Mouse (Mus musculus): Measurements from ENCODE around the gene Psmc2. TPM values are rescaled to one million over a fixed set of nuclear protein-coding genes. Genes with fewer than 3 reads are reported as not detected.

Psmc2 gene
- 253 and 272 TPM in 2 replicates for polyA plus RNA-seq (2014; fragmentation: Nextera tagmentation; extraction: Ambion mirVana)

- H3K27me3 ChIP-seq (ENCODE audit: control insufficient read depth, insufficient read depth, low read length) = no peaks in the 10 kb centered on the region
- ATAC-seq (ENCODE audit: low FRiP score) (peak; percentile 96), DNase-seq (ENCODE audit: low spot score, missing footprints) (peak; percentile 98)
- 0% methylated on average over 37 of the region's 37 CpGs for WGBS
- H3K27ac ChIP-seq (ENCODE audit: low read depth, low read length) = peak within 1 kb of the TSS; percentile 54
- no peaks in the 10 kb centered on the region for H3K9me3 ChIP-seq (ENCODE audit: control insufficient read depth, low read length)
- H3K4me1 ChIP-seq (ENCODE audit: control insufficient read depth, insufficient read depth, low read length) = peaks cover 11% of the 10 kb centered on the region; the same call in 1 of the 2 replicates
- peaks cover 14% of the 10 kb centered on the region for H3K36me3 ChIP-seq (ENCODE audit: control insufficient read depth, insufficient read depth, low read length)
- H3K4me3 ChIP-seq (ENCODE audit: low read depth, low read length) = peak within 1 kb of the TSS; percentile 93
- H3K4me2 ChIP-seq = peak within 1 kb of the TSS; percentile 91
- peak within 1 kb of the TSS; percentile 67 for H3K9ac ChIP-seq (ENCODE audit: low read length)
Observed at GRCm38 (mm10) chr5:21785053-21785452, at the start of gene Psmc2, which contains the start of gene Dnajc2. TSS of gene Psmc2 (plus strand) at chr5:21785283. TSS of gene Dnajc2 (minus strand) at chr5:21785251.

GRCm38 (mm10) chr5:21735584-21735983 is 49.5 kb upstream of the Psmc2 start:
- WGBS = 26% methylated on average over 10 of the region's 10 CpGs

GRCm38 (mm10) chr5:21736046-21736445 is 49.0 kb upstream of the Psmc2 start:
- no peak for ATAC-seq (ENCODE audit: low FRiP score)
- H3K27me3 ChIP-seq (ENCODE audit: control insufficient read depth, insufficient read depth, low read length) = no peaks in the 10 kb centered on the region
- H3K4me1 ChIP-seq (ENCODE audit: control insufficient read depth, insufficient read depth, low read length) = peaks cover 29% of the 10 kb centered on the region
- peaks cover 7% of the 10 kb centered on the region for H3K36me3 ChIP-seq (ENCODE audit: control insufficient read depth, insufficient read depth, low read length)
- no peak overlapping the region for H3K27ac ChIP-seq (ENCODE audit: low read depth, low read length)
- no peak overlapping the region for H3K4me2 ChIP-seq
- 87% methylated on average over 11 of the region's 11 CpGs for WGBS
- DNase-seq (ENCODE audit: low spot score, missing footprints) = peak; percentile 53
- H3K4me3 ChIP-seq (ENCODE audit: low read depth, low read length) = no peak overlapping the region
- no peaks in the 10 kb centered on the region for H3K9me3 ChIP-seq (ENCODE audit: control insufficient read depth, low read length)
- H3K9ac ChIP-seq (ENCODE audit: low read length) = no peak overlapping the region

More at GRCm38 (mm10) chr5:21735584-21735983, 49.5 kb upstream of the Psmc2 start:
- DNase-seq (ENCODE audit: low spot score, missing footprints) (peak; percentile 89), ATAC-seq (ENCODE audit: low FRiP score) (no peak)
- Histone ChIP-seq H3K27ac (ENCODE audit: low read depth, low read length) (no peak overlapping the region), H3K9ac (ENCODE audit: low read length) (no peak overlapping the region), H3K4me1 (ENCODE audit: control insufficient read depth, insufficient read depth, low read length) (peaks cover 29% of the 10 kb centered on the region), H3K36me3 (ENCODE audit: control insufficient read depth, insufficient read depth, low read length) (peaks cover 6% of the 10 kb centered on the region), H3K9me3 (ENCODE audit: control insufficient read depth, low read length) (no peaks in the 10 kb centered on the region), H3K4me3 (ENCODE audit: low read depth, low read length) (no peak overlapping the region), H3K27me3 (ENCODE audit: control insufficient read depth, insufficient read depth, low read length) (no peaks in the 10 kb centered on the region), H3K4me2 (no peak overlapping the region)

GRCm38 (mm10) chr5:21736956-21737585 is 48.0 kb upstream of the Psmc2 start, which contains the start of gene Pmpcb:
TSS of gene Pmpcb (plus strand) at chr5:21737141.
- Histone ChIP-seq H3K4me2 (peak within 1 kb of the TSS; percentile 73), H3K36me3 (ENCODE audit: control insufficient read depth, insufficient read depth, low read length) (peaks cover 13% of the 10 kb centered on the region), H3K27ac (ENCODE audit: low read depth, low read length) (no peak within 1 kb of the TSS), H3K4me1 (ENCODE audit: control insufficient read depth, insufficient read depth, low read length) (peaks cover 28% of the 10 kb centered on the region), H3K9me3 (ENCODE audit: control insufficient read depth, low read length) (no peaks in the 10 kb centered on the region), H3K27me3 (ENCODE audit: control insufficient read depth, insufficient read depth, low read length) (no peaks in the 10 kb centered on the region), H3K9ac (ENCODE audit: low read length) (peak within 1 kb of the TSS; percentile 80), H3K4me3 (ENCODE audit: low read depth, low read length) (peak within 1 kb of the TSS; percentile 70)
- ATAC-seq (ENCODE audit: low FRiP score) (peak; percentile 66), DNase-seq (ENCODE audit: low spot score, missing footprints) (peak; percentile 99)
- under 1% methylated on average over 41 of the region's 42 CpGs for WGBS

- Histone ChIP-seq H3K36me3 (ENCODE audit: control insufficient read depth, insufficient read depth, low read length) (peaks cover 14% of the 10 kb centered on the region), H3K9ac (ENCODE audit: low read length) (peak overlapping the region; percentile 80), H3K27ac (ENCODE audit: low read depth, low read length) (no peak overlapping the region), H3K9me3 (ENCODE audit: control insufficient read depth, low read length) (no peaks in the 10 kb centered on the region), H3K4me3 (ENCODE audit: low read depth, low read length) (peak overlapping the region; percentile 70), H3K4me1 (ENCODE audit: control insufficient read depth, insufficient read depth, low read length) (peaks cover 22% of the 10 kb centered on the region), H3K4me2 (peak overlapping the region; percentile 73), H3K27me3 (ENCODE audit: control insufficient read depth, insufficient read depth, low read length) (no peaks in the 10 kb centered on the region)
- WGBS = 33% methylated on average over 10 of the region's 10 CpGs
- DNase-seq (ENCODE audit: low spot score, missing footprints) (no peak), ATAC-seq (ENCODE audit: low FRiP score) (no peak)
Observed at GRCm38 (mm10) chr5:21737620-21738019, 47.5 kb upstream of the Psmc2 start.

- DNase-seq (ENCODE audit: low spot score, missing footprints) = no peak
- peaks cover 12% of the 10 kb centered on the region for H3K4me1 ChIP-seq (ENCODE audit: control insufficient read depth, insufficient read depth, low read length)
- no peak overlapping the region for H3K4me2 ChIP-seq
- no peak overlapping the region for H3K4me3 ChIP-seq (ENCODE audit: low read depth, low read length)
- no peak overlapping the region for H3K27ac ChIP-seq (ENCODE audit: low read depth, low read length)
- no peak for ATAC-seq (ENCODE audit: low FRiP score)
- no peak overlapping the region for H3K9ac ChIP-seq (ENCODE audit: low read length)
- H3K36me3 ChIP-seq (ENCODE audit: control insufficient read depth, insufficient read depth, low read length) = peaks cover 16% of the 10 kb centered on the region
- no peaks in the 10 kb centered on the region for H3K9me3 ChIP-seq (ENCODE audit: control insufficient read depth, low read length)
- H3K27me3 ChIP-seq (ENCODE audit: control insufficient read depth, insufficient read depth, low read length) = no peaks in the 10 kb centered on the region
- 93% methylated on average over 11 of the region's 11 CpGs for WGBS
Observed at GRCm38 (mm10) chr5:21739120-21739519, 46.0 kb upstream of the Psmc2 start.

GRCm38 (mm10) chr5:21739881-21740280 is 45.2 kb upstream of the Psmc2 start:
- no peak for ATAC-seq (ENCODE audit: low FRiP score)
- Histone ChIP-seq H3K36me3 (ENCODE audit: control insufficient read depth, insufficient read depth, low read length) (peaks cover 20% of the 10 kb centered on the region), H3K9ac (ENCODE audit: low read length) (no peak overlapping the region), H3K4me3 (ENCODE audit: low read depth, low read length) (no peak overlapping the region), H3K9me3 (ENCODE audit: control insufficient read depth, low read length) (no peaks in the 10 kb centered on the region), H3K4me2 (no peak overlapping the region), H3K27me3 (ENCODE audit: control insufficient read depth, insufficient read depth, low read length) (no peaks in the 10 kb centered on the region), H3K4me1 (ENCODE audit: control insufficient read depth, insufficient read depth, low read length) (peaks cover 7% of the 10 kb centered on the region), H3K27ac (ENCODE audit: low read depth, low read length) (no peak overlapping the region)
- WGBS = 95% methylated on average over 13 of the region's 13 CpGs
- DNase-seq (ENCODE audit: low spot score, missing footprints) = peak; percentile 60

GRCm38 (mm10) chr5:21743606-21744005 is 41.5 kb upstream of the Psmc2 start:
- 93% methylated on average over 10 of the region's 10 CpGs for WGBS
- H3K36me3 ChIP-seq (ENCODE audit: control insufficient read depth, insufficient read depth, low read length) = peaks cover 35% of the 10 kb centered on the region
- no peak overlapping the region for H3K27ac ChIP-seq (ENCODE audit: low read depth, low read length)
- H3K4me1 ChIP-seq (ENCODE audit: control insufficient read depth, insufficient read depth, low read length) = no peaks in the 10 kb centered on the region
- H3K9ac ChIP-seq (ENCODE audit: low read length) = no peak overlapping the region
- H3K4me2 ChIP-seq = no peak overlapping the region
- no peaks in the 10 kb centered on the region for H3K9me3 ChIP-seq (ENCODE audit: control insufficient read depth, low read length)
- no peak overlapping the region for H3K4me3 ChIP-seq (ENCODE audit: low read depth, low read length)
- DNase-seq (ENCODE audit: low spot score, missing footprints) (peak; percentile 81), ATAC-seq (ENCODE audit: low FRiP score) (no peak)
- no peaks in the 10 kb centered on the region for H3K27me3 ChIP-seq (ENCODE audit: control insufficient read depth, insufficient read depth, low read length)

GRCm38 (mm10) chr5:21744651-21745050 is 40.4 kb upstream of the Psmc2 start:
- Histone ChIP-seq H3K36me3 (ENCODE audit: control insufficient read depth, insufficient read depth, low read length) (peaks cover 42% of the 10 kb centered on the region), H3K27ac (ENCODE audit: low read depth, low read length) (no peak overlapping the region), H3K27me3 (ENCODE audit: control insufficient read depth, insufficient read depth, low read length) (no peaks in the 10 kb centered on the region), H3K9ac (ENCODE audit: low read length) (no peak overlapping the region), H3K4me3 (ENCODE audit: low read depth, low read length) (no peak overlapping the region), H3K4me2 (no peak overlapping the region), H3K4me1 (ENCODE audit: control insufficient read depth, insufficient read depth, low read length) (no peaks in the 10 kb centered on the region), H3K9me3 (ENCODE audit: control insufficient read depth, low read length) (no peaks in the 10 kb centered on the region)
- DNase-seq (ENCODE audit: low spot score, missing footprints) (peak; percentile 56), ATAC-seq (ENCODE audit: low FRiP score) (no peak)
